Mouse (Mus musculus): ENCODE results near the gene Zfp523. TPM values are rescaled to one million over a fixed set of nuclear protein-coding genes. Genes with fewer than 3 reads are reported as not detected.

The Zfp523 gene
- polyA plus RNA-seq, 1 experiment from 2014 or later, result 17.3 TPM

GRCm38 (mm10) chr17:28161310-28161881 lies 15.5 kb upstream of the Zfp523 start:
- WGBS, result 15% methylated on average over 11 of the region's 11 CpGs

GRCm38 (mm10) chr17:28163666-28164065 lies 13.3 kb upstream of the Zfp523 start:
- no peak overlapping the region for H3K27ac ChIP-seq
- 10% methylated on average over 6 of the region's 6 CpGs for WGBS
- no peak overlapping the region for H3K4me2 ChIP-seq
- H3K4me3 ChIP-seq, result no peak overlapping the region
- H3K9ac ChIP-seq, result no peak overlapping the region
- H3K27me3 ChIP-seq, result peaks cover 72% of the 10 kb centered on the region
- H3K4me1 ChIP-seq (replicated peaks), result peaks cover 15% of the 10 kb centered on the region
- ATAC-seq (replicated peaks; ENCODE audit: insufficient number of reproducible peaks, insufficient read depth, low FRiP score, low read depth), result no peak
- H3K9me3 ChIP-seq (replicated peaks), result no peaks in the 10 kb centered on the region
- H3K36me3 ChIP-seq, result no peaks in the 10 kb centered on the region

More at GRCm38 (mm10) chr17:28161310-28161881, 15.5 kb upstream of the Zfp523 start:
- H3K9me3 ChIP-seq (replicated peaks), result no peaks in the 10 kb centered on the region
- peak overlapping the region; percentile 25; the same call in 1 of the 2 replicates for H3K4me2 ChIP-seq
- H3K36me3 ChIP-seq, result no peaks in the 10 kb centered on the region
- H3K4me1 ChIP-seq (replicated peaks), result peaks cover 15% of the 10 kb centered on the region
- H3K4me3 ChIP-seq, result no peak overlapping the region
- ATAC-seq (replicated peaks; ENCODE audit: insufficient number of reproducible peaks, insufficient read depth, low FRiP score, low read depth), result peak; percentile 52
- no peak overlapping the region for H3K27ac ChIP-seq
- peaks cover 84% of the 10 kb centered on the region for H3K27me3 ChIP-seq
- no peak overlapping the region; the same call in 1 of the 2 replicates for H3K9ac ChIP-seq

- no peak overlapping the region for H3K4me2 ChIP-seq
- H3K4me1 ChIP-seq (replicated peaks), result peaks cover 17% of the 10 kb centered on the region
- ATAC-seq (replicated peaks; ENCODE audit: insufficient number of reproducible peaks, insufficient read depth, low FRiP score, low read depth), result no peak
- H3K4me3 ChIP-seq, result no peak overlapping the region
- H3K9me3 ChIP-seq (replicated peaks), result no peaks in the 10 kb centered on the region
- 80% methylated on average over 6 of the region's 6 CpGs for WGBS
- no peak overlapping the region for H3K27ac ChIP-seq
- peaks cover 10% of the 10 kb centered on the region for H3K27me3 ChIP-seq
- H3K9ac ChIP-seq, result no peak overlapping the region
- no peaks in the 10 kb centered on the region for H3K36me3 ChIP-seq
These were observed 6.2 kb upstream of the Zfp523 start for GRCm38 (mm10) chr17:28170460-28171305.

GRCm38 (mm10) chr17:28172690-28173089 lies 4.2 kb upstream of the Zfp523 start:
- Histone ChIP-seq H3K9me3 (replicated peaks) (no peaks in the 10 kb centered on the region), H3K27me3 (0 out of 2 replicates have a peak, but pooled peaks cover 5% of the 10 kb centered on the region), H3K4me2 (no peak overlapping the region), H3K36me3 (no peaks in the 10 kb centered on the region), H3K4me1 (replicated peaks) (peaks cover 26% of the 10 kb centered on the region), H3K9ac (no peak overlapping the region), H3K27ac (no peak overlapping the region), H3K4me3 (no peak overlapping the region)
- no peak for ATAC-seq (replicated peaks; ENCODE audit: insufficient number of reproducible peaks, insufficient read depth, low FRiP score, low read depth)
- 34% methylated on average over 9 of the region's 9 CpGs for WGBS

GRCm38 (mm10) chr17:28177540-28178046 lies 664 bp downstream of the Zfp523 start:
- H3K4me2 ChIP-seq, result peak overlapping the region; percentile 94
- H3K4me1 ChIP-seq (replicated peaks), result peaks cover 61% of the 10 kb centered on the region
- peak overlapping the region; percentile 97 for H3K9ac ChIP-seq
- no peaks in the 10 kb centered on the region for H3K36me3 ChIP-seq
- H3K27me3 ChIP-seq, result no peaks in the 10 kb centered on the region
- H3K9me3 ChIP-seq (replicated peaks), result no peaks in the 10 kb centered on the region
- ATAC-seq (replicated peaks; ENCODE audit: insufficient number of reproducible peaks, insufficient read depth, low FRiP score, low read depth), result peak; percentile 71
- H3K27ac ChIP-seq, result peak overlapping the region; percentile 92
- H3K4me3 ChIP-seq, result peak overlapping the region; percentile 92
- WGBS, result 8% methylated on average over 18 of the region's 22 CpGs

- Histone ChIP-seq H3K27me3 (no peaks in the 10 kb centered on the region), H3K4me3 (0 out of 2 replicates have a peak overlapping the region, but pooled peaks have one; percentile 11), H3K4me1 (replicated peaks) (peaks cover 72% of the 10 kb centered on the region), H3K27ac (peak overlapping the region; percentile 60), H3K9me3 (replicated peaks) (no peaks in the 10 kb centered on the region), H3K4me2 (peak overlapping the region; percentile 44), H3K9ac (peak overlapping the region; percentile 7; the same call in 1 of the 2 replicates), H3K36me3 (no peaks in the 10 kb centered on the region)
- no peak for ATAC-seq (replicated peaks; ENCODE audit: insufficient number of reproducible peaks, insufficient read depth, low FRiP score, low read depth)
- WGBS, result 42% methylated on average over 4 of the region's 4 CpGs
These were observed 3.4 kb downstream of the Zfp523 start for GRCm38 (mm10) chr17:28180331-28180730.

GRCm38 (mm10) chr17:28180783-28181544 lies 4.0 kb downstream of the Zfp523 start:
- H3K9ac ChIP-seq, result no peak overlapping the region
- H3K4me2 ChIP-seq, result no peak overlapping the region
- 77% methylated on average over 15 of the region's 15 CpGs for WGBS

GRCm38 (mm10) chr17:28184971-28185638 lies 8.2 kb downstream of the Zfp523 start:
- H3K9me3 ChIP-seq (replicated peaks), result no peaks in the 10 kb centered on the region
- no peaks in the 10 kb centered on the region for H3K27me3 ChIP-seq
- WGBS, result 66% methylated on average over 7 of the region's 7 CpGs
- no peak overlapping the region for H3K9ac ChIP-seq
- ATAC-seq (replicated peaks; ENCODE audit: insufficient number of reproducible peaks, insufficient read depth, low FRiP score, low read depth), result no peak
- H3K4me1 ChIP-seq (replicated peaks), result peaks cover 46% of the 10 kb centered on the region
- H3K36me3 ChIP-seq, result peaks cover 3% of the 10 kb centered on the region; the same call in 1 of the 2 replicates
- H3K27ac ChIP-seq, result no peak overlapping the region
- no peak overlapping the region for H3K4me3 ChIP-seq
- H3K4me2 ChIP-seq, result no peak overlapping the region

More at GRCm38 (mm10) chr17:28180783-28181544, 4.0 kb downstream of the Zfp523 start:
- Histone ChIP-seq H3K36me3 (no peaks in the 10 kb centered on the region), H3K27ac (peak overlapping the region; percentile 60; the same call in 1 of the 2 replicates), H3K4me3 (no peak overlapping the region), H3K9me3 (replicated peaks) (no peaks in the 10 kb centered on the region), H3K27me3 (no peaks in the 10 kb centered on the region), H3K4me1 (replicated peaks) (peaks cover 78% of the 10 kb centered on the region)
- ATAC-seq (replicated peaks; ENCODE audit: insufficient number of reproducible peaks, insufficient read depth, low FRiP score, low read depth), result no peak

GRCm38 (mm10) chr17:28188313-28188712 lies 11.4 kb downstream of the Zfp523 start:
- 83% methylated on average over 5 of the region's 5 CpGs for WGBS
- no peaks in the 10 kb centered on the region for H3K9me3 ChIP-seq (replicated peaks)
- H3K9ac ChIP-seq, result no peak overlapping the region
- ATAC-seq (replicated peaks; ENCODE audit: insufficient number of reproducible peaks, insufficient read depth, low FRiP score, low read depth), result no peak
- H3K4me3 ChIP-seq, result no peak overlapping the region
- no peak overlapping the region for H3K4me2 ChIP-seq
- no peaks in the 10 kb centered on the region for H3K27me3 ChIP-seq
- peaks cover 18% of the 10 kb centered on the region for H3K4me1 ChIP-seq (replicated peaks)
- H3K27ac ChIP-seq, result no peak overlapping the region
- peaks cover 30% of the 10 kb centered on the region for H3K36me3 ChIP-seq

GRCm38 (mm10) chr17:28192754-28193153 lies 15.8 kb downstream of the Zfp523 start:
- H3K9me3 ChIP-seq (replicated peaks), result no peaks in the 10 kb centered on the region
- H3K27ac ChIP-seq, result no peak overlapping the region
- H3K4me3 ChIP-seq, result no peak overlapping the region
- WGBS, result 48% methylated on average over 1 of the region's 1 CpGs
- ATAC-seq (replicated peaks; ENCODE audit: insufficient number of reproducible peaks, insufficient read depth, low FRiP score, low read depth), result no peak
- H3K9ac ChIP-seq, result no peak overlapping the region
- H3K36me3 ChIP-seq, result peaks cover 53% of the 10 kb centered on the region
- H3K27me3 ChIP-seq, result no peaks in the 10 kb centered on the region
- H3K4me1 ChIP-seq (replicated peaks), result no peaks in the 10 kb centered on the region
- no peak overlapping the region for H3K4me2 ChIP-seq
